Mouse (Mus musculus): ENCODE measurements around the gene Stambpl1.
"Not testable (repeated sequence)": the region's sequence is repeated elsewhere in the genome, so short reads cannot be mapped to it uniquely, and the experiment has no call there.

The Stambpl1 gene

GRCm38 (mm10) chr19:34198066-34198465 lies 6.0 kb downstream of the Stambpl1 start:
- DNase-seq (ENCODE audit: low spot score) = no peak

GRCm38 (mm10) chr19:34198901-34199300 lies 6.9 kb downstream of the Stambpl1 start:
- DNase-seq (ENCODE audit: low spot score) = no peak

GRCm38 (mm10) chr19:34199488-34199887 lies 7.5 kb downstream of the Stambpl1 start:
- DNase-seq (ENCODE audit: low spot score) = no peak

GRCm38 (mm10) chr19:34202668-34203067 lies 10.6 kb downstream of the Stambpl1 start:
- no peak for DNase-seq (ENCODE audit: low spot score)

GRCm38 (mm10) chr19:34206128-34206527 lies 14.1 kb downstream of the Stambpl1 start:
- DNase-seq (ENCODE audit: low spot score) = not testable (repeated sequence)

GRCm38 (mm10) chr19:34206760-34207440 lies 14.9 kb downstream of the Stambpl1 start:
- no peak for DNase-seq (ENCODE audit: low spot score)

- DNase-seq (ENCODE audit: low spot score) = no peak
Measured at GRCm38 (mm10) chr19:34209031-34209430, 17.0 kb downstream of the Stambpl1 start.

GRCm38 (mm10) chr19:34209930-34210581 lies 18.0 kb downstream of the Stambpl1 start:
- no peak for DNase-seq (ENCODE audit: low spot score)

GRCm38 (mm10) chr19:34210841-34211240 lies 18.8 kb downstream of the Stambpl1 start:
- no peak for DNase-seq (ENCODE audit: low spot score)

GRCm38 (mm10) chr19:34212489-34213250 lies 20.6 kb downstream of the Stambpl1 start:
- no peak for DNase-seq (ENCODE audit: low spot score)

GRCm38 (mm10) chr19:34213251-34213645 lies 21.2 kb downstream of the Stambpl1 start:
- DNase-seq (ENCODE audit: low spot score) = no peak

- no peak for DNase-seq (ENCODE audit: low spot score)
Measured at GRCm38 (mm10) chr19:34214136-34214535, 22.1 kb downstream of the Stambpl1 start.

- DNase-seq (ENCODE audit: low spot score) = no peak
Measured at GRCm38 (mm10) chr19:34216956-34217355, 24.9 kb downstream of the Stambpl1 start.

GRCm38 (mm10) chr19:34217761-34218160 lies 25.7 kb downstream of the Stambpl1 start:
- DNase-seq (ENCODE audit: low spot score) = no peak

GRCm38 (mm10) chr19:34219260-34219968 lies 27.4 kb downstream of the Stambpl1 start:
- DNase-seq (ENCODE audit: low spot score) = no peak

- no peak for DNase-seq (ENCODE audit: low spot score)
Measured at GRCm38 (mm10) chr19:34220732-34221380, 28.8 kb downstream of the Stambpl1 start.

- no peak for DNase-seq (ENCODE audit: low spot score)
Measured at GRCm38 (mm10) chr19:34222805-34223204, 30.8 kb downstream of the Stambpl1 start.

- no peak for DNase-seq (ENCODE audit: low spot score)
Measured at GRCm38 (mm10) chr19:34231596-34231995, 39.6 kb downstream of the Stambpl1 start.

- no peak for DNase-seq (ENCODE audit: low spot score)
Measured at GRCm38 (mm10) chr19:34232326-34232725, 40.3 kb downstream of the Stambpl1 start.

- peak; percentile 43 for DNase-seq (ENCODE audit: low spot score)
Measured at GRCm38 (mm10) chr19:34233944-34234343, 41.9 kb downstream of the Stambpl1 start.

- no peak for DNase-seq (ENCODE audit: low spot score)
Measured at GRCm38 (mm10) chr19:34236049-34236448, 44.0 kb downstream of the Stambpl1 start.

GRCm38 (mm10) chr19:34237746-34238145 lies 45.7 kb downstream of the Stambpl1 start:
- no peak for DNase-seq (ENCODE audit: low spot score)
